Mouse (Mus musculus): Measurements from ENCODE around the gene Polg2. TPM values are rescaled to one million over a fixed set of nuclear protein-coding genes. Genes with fewer than 3 reads are reported as not detected.
A peak's percentile ranks its signal among the peaks of the same experiment; 100 is the strongest.

The Polg2 gene
- 9.0 and 9.1 TPM in 2 replicates for polyA plus RNA-seq (2015; fragmentation: Nextera tagmentation; extraction: Ambion mirVana)

- peak; percentile 98 for ATAC-seq
- peak within 1 kb of the TSS; percentile 91 for H3K4me2 ChIP-seq (replicated peaks; ENCODE audit: low read depth, low read length)
- peak within 1 kb of the TSS; percentile 68 for H3K4me3 ChIP-seq (ENCODE audit: low read depth, low read length)
- H3K4me1 ChIP-seq (ENCODE audit: insufficient read depth, low read depth, low read length): peaks cover 7% of the 10 kb centered on the region; the same call in 1 of the 2 replicates
- no peaks in the 10 kb centered on the region for H3K27me3 ChIP-seq (replicated peaks; ENCODE audit: insufficient read depth, low read length)
- no peaks in the 10 kb centered on the region for H3K9me3 ChIP-seq (ENCODE audit: low read length)
- TF ChIP-seq CTCF (IDR thresholded peaks at IDR 0.05): peak; percentile 4; the same call in 1 of the 2 replicates
- TF ChIP-seq EP300 (IDR thresholded peaks at IDR 0.05): peak; percentile 67; the same call in 1 of the 2 replicates
- peak; percentile 98 for DNase-seq (ENCODE audit: low spot score)
- H3K27ac ChIP-seq (ENCODE audit: low read length): peak within 1 kb of the TSS; percentile 95
- peak within 1 kb of the TSS; percentile 75 for H3K9ac ChIP-seq (replicated peaks; ENCODE audit: low read depth)
- H3K36me3 ChIP-seq (ENCODE audit: insufficient read depth, low read length): peaks cover 33% of the 10 kb centered on the region; the same call in 1 of the 2 replicates
- 1% methylated on average over 30 of the region's 30 CpGs for WGBS
These were observed at the start of gene Polg2 for GRCm38 (mm10) chr11:106779388-106780088. Polg2 (minus strand) TSS chr11:106779537.

GRCm38 (mm10) chr11:106828079-106828478 is 48.7 kb upstream of the Polg2 start:
- no peak for TF ChIP-seq CTCF (IDR thresholded peaks at IDR 0.05)
- TF ChIP-seq EP300 (IDR thresholded peaks at IDR 0.05): no peak
- ATAC-seq (no peak), DNase-seq (ENCODE audit: low spot score) (no peak)
- H3K4me3 ChIP-seq (ENCODE audit: low read depth, low read length): no peak overlapping the region
- no peaks in the 10 kb centered on the region for H3K27me3 ChIP-seq (replicated peaks; ENCODE audit: insufficient read depth, low read length)
- no peaks in the 10 kb centered on the region for H3K9me3 ChIP-seq (ENCODE audit: low read length)
- peaks cover 35% of the 10 kb centered on the region for H3K36me3 ChIP-seq (ENCODE audit: insufficient read depth, low read length)
- no peak overlapping the region for H3K27ac ChIP-seq (ENCODE audit: low read length)
- no peaks in the 10 kb centered on the region for H3K4me1 ChIP-seq (ENCODE audit: insufficient read depth, low read depth, low read length)
- 90% methylated on average over 7 of the region's 7 CpGs for WGBS
- H3K9ac ChIP-seq (replicated peaks; ENCODE audit: low read depth): no peak overlapping the region
- no peak overlapping the region for H3K4me2 ChIP-seq (replicated peaks; ENCODE audit: low read depth, low read length)

- H3K9me3 ChIP-seq (ENCODE audit: low read length): no peaks in the 10 kb centered on the region
- H3K4me1 ChIP-seq (ENCODE audit: insufficient read depth, low read depth, low read length): no peaks in the 10 kb centered on the region
- H3K9ac ChIP-seq (replicated peaks; ENCODE audit: low read depth): no peak overlapping the region
- TF ChIP-seq CTCF (IDR thresholded peaks at IDR 0.05) (no peak), EP300 (IDR thresholded peaks at IDR 0.05) (no peak)
- no peak overlapping the region for H3K27ac ChIP-seq (ENCODE audit: low read length)
- DNase-seq (ENCODE audit: low spot score): no peak
- no peak overlapping the region for H3K4me3 ChIP-seq (ENCODE audit: low read depth, low read length)
- ATAC-seq: no peak
- H3K4me2 ChIP-seq (replicated peaks; ENCODE audit: low read depth, low read length): no peak overlapping the region
- 74% methylated on average over 10 of the region's 10 CpGs for WGBS
- H3K36me3 ChIP-seq (ENCODE audit: insufficient read depth, low read length): peaks cover 25% of the 10 kb centered on the region; the same call in 1 of the 2 replicates
- H3K27me3 ChIP-seq (replicated peaks; ENCODE audit: insufficient read depth, low read length): no peaks in the 10 kb centered on the region
These were observed 45.1 kb upstream of the Polg2 start for GRCm38 (mm10) chr11:106824403-106824802.

- Histone ChIP-seq H3K9ac (replicated peaks; ENCODE audit: low read depth) (no peak overlapping the region), H3K27ac (ENCODE audit: low read length) (no peak overlapping the region), H3K4me2 (replicated peaks; ENCODE audit: low read depth, low read length) (no peak overlapping the region), H3K9me3 (ENCODE audit: low read length) (no peaks in the 10 kb centered on the region), H3K27me3 (replicated peaks; ENCODE audit: insufficient read depth, low read length) (no peaks in the 10 kb centered on the region), H3K4me3 (ENCODE audit: low read depth, low read length) (no peak overlapping the region), H3K4me1 (ENCODE audit: insufficient read depth, low read depth, low read length) (no peaks in the 10 kb centered on the region), H3K36me3 (ENCODE audit: insufficient read depth, low read length) (peaks cover 28% of the 10 kb centered on the region; the same call in 1 of the 2 replicates)
- DNase-seq (ENCODE audit: low spot score): no peak
- no peak for ATAC-seq
- 92% methylated on average over 8 of the region's 8 CpGs for WGBS
- no peak for TF ChIP-seq EP300 (IDR thresholded peaks at IDR 0.05)
- TF ChIP-seq CTCF (IDR thresholded peaks at IDR 0.05): no peak
These were observed 44.4 kb upstream of the Polg2 start for GRCm38 (mm10) chr11:106823741-106824140.

- no peak for ATAC-seq
- no peaks in the 10 kb centered on the region for H3K4me1 ChIP-seq (ENCODE audit: insufficient read depth, low read depth, low read length)
- H3K36me3 ChIP-seq (ENCODE audit: insufficient read depth, low read length): peaks cover 22% of the 10 kb centered on the region; the same call in 1 of the 2 replicates
- WGBS: 85% methylated on average over 5 of the region's 5 CpGs
- TF ChIP-seq EP300 (IDR thresholded peaks at IDR 0.05): no peak
- no peak for TF ChIP-seq CTCF (IDR thresholded peaks at IDR 0.05)
- H3K27me3 ChIP-seq (replicated peaks; ENCODE audit: insufficient read depth, low read length): no peaks in the 10 kb centered on the region
- H3K4me3 ChIP-seq (ENCODE audit: low read depth, low read length): no peak overlapping the region
- no peak for DNase-seq (ENCODE audit: low spot score)
- H3K4me2 ChIP-seq (replicated peaks; ENCODE audit: low read depth, low read length): no peak overlapping the region
- no peak overlapping the region for H3K9ac ChIP-seq (replicated peaks; ENCODE audit: low read depth)
- H3K9me3 ChIP-seq (ENCODE audit: low read length): no peaks in the 10 kb centered on the region
- no peak overlapping the region for H3K27ac ChIP-seq (ENCODE audit: low read length)
These were observed 43.6 kb upstream of the Polg2 start for GRCm38 (mm10) chr11:106822911-106823310.

- Histone ChIP-seq H3K36me3 (ENCODE audit: insufficient read depth, low read length) (peaks cover 18% of the 10 kb centered on the region; the same call in 1 of the 2 replicates), H3K9me3 (ENCODE audit: low read length) (no peaks in the 10 kb centered on the region), H3K4me1 (ENCODE audit: insufficient read depth, low read depth, low read length) (no peaks in the 10 kb centered on the region), H3K4me2 (replicated peaks; ENCODE audit: low read depth, low read length) (no peak overlapping the region), H3K27me3 (replicated peaks; ENCODE audit: insufficient read depth, low read length) (no peaks in the 10 kb centered on the region), H3K27ac (ENCODE audit: low read length) (no peak overlapping the region; the same call in 1 of the 2 replicates), H3K4me3 (ENCODE audit: low read depth, low read length) (no peak overlapping the region), H3K9ac (replicated peaks; ENCODE audit: low read depth) (no peak overlapping the region)
- 87% methylated on average over 8 of the region's 8 CpGs for WGBS
- DNase-seq (ENCODE audit: low spot score): no peak
- no peak for ATAC-seq
- TF ChIP-seq CTCF (IDR thresholded peaks at IDR 0.05) (no peak), EP300 (IDR thresholded peaks at IDR 0.05) (no peak)
These were observed 43.2 kb upstream of the Polg2 start for GRCm38 (mm10) chr11:106822491-106822890.
